Mouse (Mus musculus): ENCODE results near the gene Rreb1.

DNA sequence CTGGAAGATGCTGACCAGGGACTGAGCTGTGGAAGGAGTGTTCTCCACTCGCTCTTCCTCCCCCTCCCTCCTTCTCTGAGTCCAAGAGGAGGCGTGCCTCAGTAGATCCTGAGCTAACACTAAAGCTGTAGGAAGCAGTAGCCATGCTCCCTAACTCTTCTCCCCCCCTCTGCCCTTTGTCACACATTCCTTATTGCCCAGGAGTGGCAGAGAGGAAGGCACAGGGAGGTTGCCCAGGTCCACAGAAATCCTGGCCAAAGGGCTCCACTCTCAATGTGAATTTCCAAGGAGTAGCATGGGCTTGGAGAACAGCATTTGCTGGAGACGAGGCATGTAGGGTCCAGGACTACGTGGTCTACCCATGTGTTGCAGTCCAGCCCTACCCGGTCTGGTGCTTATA lies 104.8 kb downstream of the Rreb1 start:
- TF ChIP-seq EP300 (IDR thresholded peaks at IDR 0.05; ENCODE audit: low read depth) (no peak), CTCF (IDR thresholded peaks at IDR 0.05; ENCODE audit: low read depth) (no peak)

All from liver, postnatal 0 days (tissue).